Mouse (Mus musculus): ENCODE results near the gene Ccdc189. TPM values are rescaled to one million over a fixed set of nuclear protein-coding genes. Genes with fewer than 3 reads are reported as not detected.

The Ccdc189 gene
- polyA plus RNA-seq, 1 experiment from 2014 or later = 5.2 TPM

- H3K27me3 ChIP-seq (replicated peaks; ENCODE audit: control insufficient read depth, insufficient read depth, low read length) = no peaks in the 10 kb centered on the region
- H3K4me3 ChIP-seq (ENCODE audit: low read length) = no peak overlapping the region
- no peaks in the 10 kb centered on the region for H3K4me1 ChIP-seq (ENCODE audit: control insufficient read depth, insufficient read depth, low read length)
- H3K27ac ChIP-seq (ENCODE audit: low read length) = no peak overlapping the region
- H3K36me3 ChIP-seq (ENCODE audit: control insufficient read depth, insufficient read depth, low read length) = 0 out of 2 replicates have a peak, but pooled peaks cover 21% of the 10 kb centered on the region
- H3K9me3 ChIP-seq (ENCODE audit: control insufficient read depth, low read length) = no peaks in the 10 kb centered on the region
- no peak for ATAC-seq
- WGBS = 88% methylated on average over 15 of the region's 15 CpGs
- no peak overlapping the region for H3K9ac ChIP-seq (ENCODE audit: low read depth, low read length)
- no peak overlapping the region for H3K4me2 ChIP-seq (ENCODE audit: low read depth, low read length)
Observed at GRCm38 (mm10) chr7:127549116-127549835, 39.1 kb downstream of the Ccdc189 start.

GRCm38 (mm10) chr7:127541671-127542070 lies 46.7 kb downstream of the Ccdc189 start:
- no peak for ATAC-seq

More at GRCm38 (mm10) chr7:127541671-127542070, 46.7 kb downstream of the Ccdc189 start:
- no peaks in the 10 kb centered on the region for H3K4me1 ChIP-seq (ENCODE audit: control insufficient read depth, insufficient read depth, low read length)
- no peak overlapping the region for H3K4me2 ChIP-seq (ENCODE audit: low read depth, low read length)
- H3K36me3 ChIP-seq (ENCODE audit: control insufficient read depth, insufficient read depth, low read length) = peaks cover 36% of the 10 kb centered on the region
- WGBS = 97% methylated on average over 3 of the region's 3 CpGs
- H3K9ac ChIP-seq (ENCODE audit: low read depth, low read length) = no peak overlapping the region
- H3K27me3 ChIP-seq (replicated peaks; ENCODE audit: control insufficient read depth, insufficient read depth, low read length) = no peaks in the 10 kb centered on the region
- no peaks in the 10 kb centered on the region for H3K9me3 ChIP-seq (ENCODE audit: control insufficient read depth, low read length)
- no peak overlapping the region for H3K27ac ChIP-seq (ENCODE audit: low read length)
- H3K4me3 ChIP-seq (ENCODE audit: low read length) = no peak overlapping the region

Other genes with a start within 250 kb of the Ccdc189 start
- 21.9 and 23.4 TPM in 2 replicates for gene Zfp768, start 243.0 kb downstream of the Ccdc189 start, polyA plus RNA-seq (2015; fragmentation: Nextera tagmentation; extraction: Ambion mirVana)
- gene Zfp747, start 212.5 kb downstream of the Ccdc189 start, polyA plus RNA-seq (2015; fragmentation: Nextera tagmentation; extraction: Ambion mirVana) = 11.7 and 13.6 TPM in 2 replicates
- gene 9130019O22Rik, start 201.4 kb downstream of the Ccdc189 start, polyA plus RNA-seq (2015; fragmentation: Nextera tagmentation; extraction: Ambion mirVana) = 6.9 and 7.2 TPM in 2 replicates
- gene E430018J23Rik, start 195.0 kb downstream of the Ccdc189 start, polyA plus RNA-seq (2015; fragmentation: Nextera tagmentation; extraction: Ambion mirVana) = 8.2 and 10.2 TPM in 2 replicates
- gene Zfp764, start 181.8 kb downstream of the Ccdc189 start, polyA plus RNA-seq (2015; fragmentation: Nextera tagmentation; extraction: Ambion mirVana) = 8.5 TPM in 2 replicates
- 20.8 and 23.4 TPM in 2 replicates for gene Zfp688, start 166.5 kb downstream of the Ccdc189 start, polyA plus RNA-seq (2015; fragmentation: Nextera tagmentation; extraction: Ambion mirVana)
- 4.5 and 5.9 TPM in 2 replicates for gene Zfp689, start 139.4 kb downstream of the Ccdc189 start, polyA plus RNA-seq (2015; fragmentation: Nextera tagmentation; extraction: Ambion mirVana)
- gene Prr14, start 129.0 kb downstream of the Ccdc189 start, polyA plus RNA-seq (2015; fragmentation: Nextera tagmentation; extraction: Ambion mirVana) = 36.2 and 39.8 TPM in 2 replicates
- 8.0 and 8.9 TPM in 2 replicates for gene Fbrs, start 109.4 kb downstream of the Ccdc189 start, polyA plus RNA-seq (2015; fragmentation: Nextera tagmentation; extraction: Ambion mirVana)
- 18.4 and 18.6 TPM in 2 replicates for gene Srcap, start 76.6 kb downstream of the Ccdc189 start, polyA plus RNA-seq (2015; fragmentation: Nextera tagmentation; extraction: Ambion mirVana)
- gene Gm42715, start 69.0 kb downstream of the Ccdc189 start, polyA plus RNA-seq (2015; fragmentation: Nextera tagmentation; extraction: Ambion mirVana) = 10.8 and 11.3 TPM in 2 replicates
- 5.1 and 7.7 TPM in 2 replicates for gene Tmem265, start 27.2 kb downstream of the Ccdc189 start, polyA plus RNA-seq (2015; fragmentation: Nextera tagmentation; extraction: Ambion mirVana)
- gene Phkg2, start 15.3 kb downstream of the Ccdc189 start, polyA plus RNA-seq (2015; fragmentation: Nextera tagmentation; extraction: Ambion mirVana) = 35.7 and 37.7 TPM in 2 replicates
- gene Rnf40, start 172 bp upstream of the Ccdc189 start, polyA plus RNA-seq (2015; fragmentation: Nextera tagmentation; extraction: Ambion mirVana) = 34.3 and 35.2 TPM in 2 replicates
- gene Zfp629, start 27.2 kb upstream of the Ccdc189 start, polyA plus RNA-seq (2015; fragmentation: Nextera tagmentation; extraction: Ambion mirVana) = 7.9 and 8.5 TPM in 2 replicates
- gene Bcl7c, start 120.3 kb upstream of the Ccdc189 start, polyA plus RNA-seq (2015; fragmentation: Nextera tagmentation; extraction: Ambion mirVana) = 24.9 and 34.5 TPM in 2 replicates
- 5.2 and 6.5 TPM in 2 replicates for gene Ctf1, start 124.1 kb upstream of the Ccdc189 start, polyA plus RNA-seq (2015; fragmentation: Nextera tagmentation; extraction: Ambion mirVana)
- 0.07 and 0.12 TPM in 2 replicates for gene Ctf2, start 143.6 kb upstream of the Ccdc189 start, polyA plus RNA-seq (2015; fragmentation: Nextera tagmentation; extraction: Ambion mirVana)
- gene Fbxl19, start 155.9 kb upstream of the Ccdc189 start, polyA plus RNA-seq (2015; fragmentation: Nextera tagmentation; extraction: Ambion mirVana) = 1.9 and 2.4 TPM in 2 replicates
- gene Orai3, start 181.2 kb upstream of the Ccdc189 start, polyA plus RNA-seq (2015; fragmentation: Nextera tagmentation; extraction: Ambion mirVana) = 24.6 and 24.9 TPM in 2 replicates
- gene Setd1a, start 188.1 kb upstream of the Ccdc189 start, polyA plus RNA-seq (2015; fragmentation: Nextera tagmentation; extraction: Ambion mirVana) = 6.2 and 11.4 TPM in 2 replicates
- not detected in 2 replicates for gene Gm49388, start 197.0 kb upstream of the Ccdc189 start, polyA plus RNA-seq (2015; fragmentation: Nextera tagmentation; extraction: Ambion mirVana)
- 37.6 and 38.4 TPM in 2 replicates for gene Hsd3b7, start 212.0 kb upstream of the Ccdc189 start, polyA plus RNA-seq (2015; fragmentation: Nextera tagmentation; extraction: Ambion mirVana)
- 44.7 and 47.5 TPM in 2 replicates for gene Stx4a, start 235.7 kb upstream of the Ccdc189 start, polyA plus RNA-seq (2015; fragmentation: Nextera tagmentation; extraction: Ambion mirVana)
- gene Stx1b, start 236.0 kb upstream of the Ccdc189 start, polyA plus RNA-seq (2015; fragmentation: Nextera tagmentation; extraction: Ambion mirVana) = 1.7 and 2.0 TPM in 2 replicates

Data from intestine, embryonic 16.5 days (tissue).